Comparison of ENCODE assay signal across 14 mouse cellular contexts in genomic region chr3:121418850-121419435, GRCm38 (mm10). TPM values are rescaled to one million over a fixed set of nuclear protein-coding genes. Genes with fewer than 3 reads are reported as not detected.
DNase-seq lines count a peak whose midpoint lies in the region; ATAC-seq and TF ChIP-seq lines count a peak whose summit lies in the region.
"Had no signal": no experiment of that assay in that cellular context is flagged by ENCODE, and none has a peak within 500 bp of the region (broad histone marks: within the 10 kb centered on the region; RNA-seq: fewer than 3 reads in every experiment).

No protein-coding gene starts in this region.

- H3K4me3 ChIP-seq in heart, embryonic 10.5 days = no peak overlapping the region
- H3K4me3 ChIP-seq in kidney, adult 2 months (ENCODE audit: insufficient read depth, low read depth, low read length) = no peak overlapping the region
- H3K4me3 ChIP-seq in liver, embryonic 12.5 days = no peak overlapping the region
- H3K4me3 ChIP-seq: hindbrain, embryonic 15.5 days; limb, embryonic 12.5 days had no signal

- H3K4me2 ChIP-seq in liver, embryonic 12.5 days = no peak overlapping the region
- H3K4me2 ChIP-seq: hindbrain, embryonic 15.5 days; limb, embryonic 12.5 days had no signal

- no peaks in the 10 kb centered on the region for H3K9me3 ChIP-seq in heart, embryonic 10.5 days
- no peaks in the 10 kb centered on the region for H3K9me3 ChIP-seq in liver, embryonic 12.5 days (replicated peaks)
- H3K9me3 ChIP-seq: hindbrain, embryonic 15.5 days; limb, embryonic 12.5 days had no signal

- H3K36me3 ChIP-seq in heart, embryonic 10.5 days = no peaks in the 10 kb centered on the region
- H3K36me3 ChIP-seq in kidney, adult 2 months (ENCODE audit: control insufficient read depth, insufficient read depth, low read length) = no peaks in the 10 kb centered on the region
- H3K36me3 ChIP-seq in liver, embryonic 12.5 days = no peaks in the 10 kb centered on the region
- H3K36me3 ChIP-seq: hindbrain, embryonic 15.5 days; limb, embryonic 12.5 days had no signal

- H3K27ac ChIP-seq in heart, embryonic 10.5 days = peak overlapping the region; percentile 48
- 0 out of 2 replicates have a peak overlapping the region, but pooled peaks have one; percentile 61 for H3K27ac ChIP-seq in kidney, adult 2 months (ENCODE audit: insufficient read depth, low read depth, low read length)
- no peak overlapping the region for H3K27ac ChIP-seq in liver, embryonic 12.5 days
- H3K27ac ChIP-seq: hindbrain, embryonic 15.5 days; limb, embryonic 12.5 days had no signal

- no peaks in the 10 kb centered on the region for H3K27me3 ChIP-seq in heart, embryonic 10.5 days (ENCODE audit: insufficient read depth, poor library complexity, severe bottlenecking)
- no peaks in the 10 kb centered on the region for H3K27me3 ChIP-seq in kidney, adult 2 months (replicated peaks; ENCODE audit: control insufficient read depth, insufficient read depth, low read length)
- peaks cover 4% of the 10 kb centered on the region; the same call in 1 of the 2 replicates for H3K27me3 ChIP-seq in liver, embryonic 12.5 days (replicated peaks)
- H3K27me3 ChIP-seq: hindbrain, embryonic 15.5 days; limb, embryonic 12.5 days had no signal

- no peak for DNase-seq in heart, embryonic 10.5 days (ENCODE audit: low spot score)
- no peak for DNase-seq in heart, postnatal 14 days
- peak; percentile 39 for DNase-seq in kidney, adult 2 months
- no peak for DNase-seq in kidney, adult 18-20 months
- peak; percentile 97 for DNase-seq in ES-CJ7 (ENCODE audit: low read depth, low spot score)
- DNase-seq in natural killer cell, adult 2 months (ENCODE audit: low spot score in 2 of 2) = no peak
- DNase-seq in layer of hippocampus, adult 18-20 months (ENCODE audit: low spot score in 2 of 2) = no peak
- DNase-seq: cerebellum, adult 8-10 months; lung, postnatal 4 days; right cerebral cortex, postnatal 14 days had no signal

- TF ChIP-seq CTCF in kidney, adult 2 months (conservative IDR thresholded peaks at IDR 0.05; ENCODE audit: insufficient read depth, insufficient read length, low read depth, low read length) = no peak

- peaks cover 22% of the 10 kb centered on the region for H3K4me1 ChIP-seq in heart, embryonic 10.5 days
- peaks cover 20% of the 10 kb centered on the region for H3K4me1 ChIP-seq in kidney, adult 2 months (ENCODE audit: control insufficient read depth, insufficient read depth, low read length)
- H3K4me1 ChIP-seq in liver, embryonic 12.5 days = peaks cover 4% of the 10 kb centered on the region
- H3K4me1 ChIP-seq: hindbrain, embryonic 15.5 days had no signal

- WGBS in heart, embryonic 10.5 days = 74% methylated on average over 9 of the region's 9 CpGs
- WGBS in kidney, adult 2 months = 76% methylated on average over 9 of the region's 9 CpGs
- 73% methylated on average over 9 of the region's 9 CpGs for WGBS in liver, embryonic 12.5 days (ENCODE audit: insufficient replicate concordance)

- TF ChIP-seq POLR2A in kidney, adult 2 months (IDR thresholded peaks at IDR 0.05; ENCODE audit: low read depth, low read length) = no peak

- intact Hi-C loops in heart, postnatal 14 days (cut with DNase I) = no loop called here

- ATAC-seq in liver, embryonic 12.5 days = peak; percentile 22; the same call in 1 of the 2 replicates
- ATAC-seq: midbrain, embryonic 16.5 days had no signal

- H3K9ac ChIP-seq in liver, embryonic 12.5 days = no peak overlapping the region
- H3K9ac ChIP-seq: hindbrain, embryonic 15.5 days; limb, embryonic 12.5 days had no signal

RNA-seq across cellular contexts. Expression of gene Cnn3, which starts 7.4 kb away (rescaled TPM):
- polyA plus RNA-seq in heart, embryonic 10.5 days (2016; fragmentation: Nextera tagmentation; extraction: Ambion mirVana) = 493 and 655 TPM in 2 replicates
- 10 to 100 TPM; 68.1 to 74.9 TPM for total RNA-seq in heart, postnatal 14 days (2021)
- 253 and 268 TPM in 2 replicates for polyA plus RNA-seq in kidney, adult 2 months (2012; rRNA removed)
- polyA plus RNA-seq in liver, embryonic 12.5 days (2016; fragmentation: Nextera tagmentation; extraction: Ambion mirVana) = 138 and 143 TPM in 2 replicates
- 100 to 1,000 TPM; 107 to 110 TPM for total RNA-seq in layer of hippocampus, adult 18-20 months (2021)

Comparison
In these comparisons a context has a peak if more than half of its experiments do, and no peak if none do; other contexts are left out.
1. DNase-seq: peak in kidney, adult 2 months (single experiment) and ES-CJ7 (single experiment); none in heart, embryonic 10.5 days (single experiment), heart, postnatal 14 days (0 of 2), kidney, adult 18-20 months (single experiment), natural killer cell, adult 2 months (0 of 2) and layer of hippocampus, adult 18-20 months (0 of 2).